Mouse (Mus musculus): ENCODE data around the gene Arsb.

The Arsb gene

DNA sequence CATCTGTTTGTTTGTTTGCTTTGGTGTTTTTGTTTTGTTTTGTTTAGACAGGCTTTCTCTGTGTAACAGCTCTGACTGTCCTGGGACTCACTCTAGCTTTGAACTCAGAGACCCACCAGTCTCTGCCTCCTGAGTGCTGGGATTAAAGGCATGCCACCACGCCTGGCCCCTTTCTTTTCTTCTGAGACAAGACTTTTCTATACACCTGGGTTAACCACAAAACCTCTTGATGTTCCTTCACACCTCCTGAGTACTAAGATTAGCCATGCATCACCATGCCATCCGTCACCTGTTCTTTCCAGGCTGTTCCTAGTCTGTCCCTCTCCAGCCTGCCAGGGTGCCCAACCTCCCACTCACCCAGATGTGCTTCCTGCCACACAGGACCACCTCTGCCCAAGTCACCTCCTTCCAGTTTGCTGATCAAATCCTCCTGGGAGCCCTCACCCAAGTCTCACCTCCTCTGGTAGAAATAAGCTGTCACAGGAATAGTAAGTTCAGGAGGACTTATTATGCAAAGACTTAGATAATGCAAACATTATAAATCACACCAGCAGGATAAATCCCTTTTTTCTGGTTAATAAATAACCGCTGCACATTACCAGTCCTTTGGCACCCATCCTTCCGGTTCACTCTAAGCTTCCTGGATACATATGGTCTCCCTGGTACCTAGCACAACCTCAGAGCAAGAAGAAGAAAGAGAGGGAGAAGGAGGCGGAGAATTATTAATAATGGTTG, 150.6 kb downstream of the Arsb start:
- DNase-seq (ENCODE audit: low spot score in 2 of 2), result no peak

DNA sequence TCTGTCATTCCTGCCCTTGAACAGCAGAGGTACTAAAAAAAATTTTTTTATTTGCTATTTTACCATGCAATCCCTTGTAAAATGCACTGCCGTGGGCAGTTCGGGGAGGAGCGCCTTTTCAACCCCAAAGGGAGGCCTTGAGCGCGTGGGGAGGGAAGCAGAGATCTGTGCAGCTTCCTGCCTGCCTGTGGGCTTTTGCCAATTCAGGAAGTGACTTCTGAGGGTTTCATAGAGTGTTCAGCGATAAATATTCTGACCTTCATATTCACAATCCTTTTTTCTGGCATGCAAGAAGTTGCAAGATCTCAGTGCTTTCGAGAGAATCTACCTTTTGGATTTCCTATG, 151.1 kb downstream of the Arsb start:
- DNase-seq (ENCODE audit: low spot score in 2 of 2), result peak in 1 of 2 experiments; percentile 41

DNA sequence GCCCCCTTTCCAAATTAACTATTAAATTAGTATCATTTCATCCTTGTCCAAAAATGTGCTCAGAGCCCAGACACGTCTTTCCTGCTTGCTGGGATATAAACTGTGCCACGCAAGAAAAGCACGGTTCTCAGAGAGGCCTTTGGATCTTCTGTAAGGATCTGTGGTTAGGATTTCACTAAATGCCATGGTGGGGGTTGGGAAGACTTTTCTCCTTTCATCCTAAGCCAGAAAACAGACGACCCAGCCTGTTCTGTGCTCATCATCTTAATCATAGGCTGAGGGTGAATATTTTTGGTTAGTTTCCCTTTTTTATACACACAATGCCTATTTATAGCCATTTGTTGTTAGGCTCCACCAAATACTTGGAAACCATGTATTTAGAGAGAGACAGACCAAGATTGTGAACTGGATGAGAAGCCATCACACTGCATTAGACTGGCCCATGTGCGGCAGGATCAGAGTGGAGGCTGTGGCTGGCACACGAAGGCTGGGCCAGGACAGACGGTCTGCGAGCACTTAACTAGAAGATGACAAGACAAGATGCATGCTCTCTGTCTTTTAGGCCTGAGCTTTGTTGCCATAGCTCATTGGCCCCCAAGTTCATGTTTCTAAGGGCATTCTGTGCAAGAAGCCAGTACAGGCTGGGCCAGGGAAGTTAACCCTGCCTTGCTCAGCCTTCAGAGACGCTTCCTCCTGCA, 153.5 kb downstream of the Arsb start:
- no peak for DNase-seq (ENCODE audit: low spot score in 2 of 2)

DNA sequence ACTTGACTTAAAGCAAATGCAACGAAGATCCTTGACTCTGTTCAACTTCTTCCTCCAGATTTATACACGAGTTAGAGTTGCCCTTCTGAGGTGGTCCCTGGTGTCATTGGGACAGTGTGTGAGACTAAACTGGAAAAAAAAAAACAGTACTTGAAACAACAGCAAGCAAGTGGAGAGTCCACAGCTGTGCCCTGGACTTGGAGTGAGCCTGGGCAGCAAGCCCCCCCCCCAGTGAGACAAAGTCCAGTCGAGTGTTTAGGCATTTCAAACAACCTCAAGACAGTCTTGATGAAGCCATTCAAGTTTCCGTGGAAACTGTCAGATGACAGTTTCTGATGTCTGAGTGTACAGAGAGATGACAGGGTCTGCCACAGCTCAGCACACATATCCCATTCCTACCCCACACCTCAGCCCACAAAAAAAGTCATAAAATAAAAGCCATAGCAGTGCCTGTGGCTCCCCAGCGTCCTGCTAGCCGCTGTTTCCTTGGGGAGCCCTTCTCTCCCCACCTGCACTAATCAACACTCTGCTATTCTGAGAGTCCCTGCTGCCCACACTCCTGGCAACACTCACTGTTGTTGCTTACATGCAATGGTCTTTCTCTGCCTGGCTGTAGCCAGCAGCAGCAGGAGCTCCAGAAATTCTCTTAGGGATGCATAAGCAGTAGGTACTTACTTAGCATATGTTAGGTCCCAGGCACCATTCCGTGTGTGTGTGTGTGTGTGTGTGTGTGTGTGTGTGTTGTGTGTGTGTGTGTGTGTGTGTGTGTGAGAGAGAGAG, 159.3 kb downstream of the Arsb start:
- no peak for DNase-seq (ENCODE audit: low spot score in 2 of 2)

DNA sequence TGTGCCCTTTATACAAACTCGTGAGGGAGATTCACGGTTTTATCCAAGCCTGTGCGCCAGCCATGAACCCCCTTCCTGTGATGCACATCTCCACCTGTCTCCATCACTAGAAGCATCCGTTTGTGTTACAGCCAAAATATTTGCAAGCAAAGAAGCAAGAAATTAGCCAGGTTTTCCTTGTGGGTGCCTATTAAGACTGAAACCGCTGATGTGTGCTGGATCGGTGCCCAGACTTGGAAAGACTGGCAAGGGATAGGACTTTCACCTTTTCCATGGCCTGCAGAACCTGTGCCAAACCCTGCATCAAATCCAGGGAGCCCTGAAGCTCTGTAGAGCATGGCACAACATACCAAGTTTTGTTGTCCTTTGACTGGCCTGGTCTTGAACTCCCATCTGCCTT, 165.0 kb downstream of the Arsb start:
- DNase-seq (ENCODE audit: low spot score in 2 of 2), result no peak

DNA sequence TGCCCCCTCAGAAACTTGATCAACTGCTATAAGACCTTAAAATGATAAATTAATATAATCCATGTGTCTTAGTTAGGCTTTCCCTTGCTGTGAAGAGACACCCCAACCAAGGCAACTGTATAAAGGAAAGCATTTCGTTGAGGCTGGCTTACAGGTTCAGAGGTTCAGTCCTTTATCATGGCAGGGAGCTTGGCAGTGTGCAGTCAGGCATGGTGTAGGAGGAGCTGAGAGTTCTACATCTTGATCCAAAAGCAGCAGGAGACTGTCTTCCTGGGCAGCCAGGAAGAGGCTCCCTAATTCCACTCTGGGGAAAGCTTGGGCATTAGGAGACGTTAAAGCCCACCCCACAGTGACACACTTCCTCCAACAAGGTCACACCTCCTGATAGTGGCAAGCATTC, 166.7 kb downstream of the Arsb start:
- DNase-seq (ENCODE audit: low spot score in 2 of 2), result no peak

DNA sequence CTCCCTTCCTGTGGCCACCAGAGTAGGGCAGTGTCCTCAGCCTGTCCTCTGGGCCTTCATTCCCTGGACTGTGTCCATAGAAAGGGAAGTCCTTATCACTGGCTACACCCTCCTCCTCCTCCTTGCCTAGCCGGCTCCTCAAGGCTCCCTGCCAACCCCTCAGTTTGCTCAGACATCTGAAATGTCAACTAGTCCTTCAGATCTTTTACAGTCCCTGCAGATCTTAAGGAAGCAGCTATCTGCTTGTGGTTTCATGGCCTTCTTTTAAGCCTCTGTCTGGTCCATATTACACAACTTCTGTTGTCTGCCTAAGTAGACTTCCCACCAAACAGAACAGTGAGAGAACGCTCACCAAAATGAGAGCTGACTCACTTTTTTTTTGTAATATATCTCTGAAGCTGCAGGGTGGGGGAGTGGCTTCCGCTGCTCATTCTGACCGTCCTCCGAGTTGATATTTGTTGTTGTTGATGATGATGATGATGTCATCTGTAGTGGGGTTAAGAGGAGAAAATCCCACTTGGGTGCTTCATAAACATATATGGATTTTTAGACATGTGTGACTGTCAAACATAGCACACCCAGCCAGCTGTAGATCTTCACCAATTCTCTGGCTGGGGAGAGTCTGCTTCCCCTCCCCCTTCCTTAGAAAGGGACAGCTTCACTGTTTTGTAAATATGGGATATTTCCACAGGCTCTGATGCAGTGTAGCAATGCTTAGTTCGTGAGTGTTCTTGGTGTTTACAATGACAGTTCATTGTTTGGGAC, 168.1 kb downstream of the Arsb start:
- no peak for DNase-seq (ENCODE audit: low spot score in 2 of 2)

DNA sequence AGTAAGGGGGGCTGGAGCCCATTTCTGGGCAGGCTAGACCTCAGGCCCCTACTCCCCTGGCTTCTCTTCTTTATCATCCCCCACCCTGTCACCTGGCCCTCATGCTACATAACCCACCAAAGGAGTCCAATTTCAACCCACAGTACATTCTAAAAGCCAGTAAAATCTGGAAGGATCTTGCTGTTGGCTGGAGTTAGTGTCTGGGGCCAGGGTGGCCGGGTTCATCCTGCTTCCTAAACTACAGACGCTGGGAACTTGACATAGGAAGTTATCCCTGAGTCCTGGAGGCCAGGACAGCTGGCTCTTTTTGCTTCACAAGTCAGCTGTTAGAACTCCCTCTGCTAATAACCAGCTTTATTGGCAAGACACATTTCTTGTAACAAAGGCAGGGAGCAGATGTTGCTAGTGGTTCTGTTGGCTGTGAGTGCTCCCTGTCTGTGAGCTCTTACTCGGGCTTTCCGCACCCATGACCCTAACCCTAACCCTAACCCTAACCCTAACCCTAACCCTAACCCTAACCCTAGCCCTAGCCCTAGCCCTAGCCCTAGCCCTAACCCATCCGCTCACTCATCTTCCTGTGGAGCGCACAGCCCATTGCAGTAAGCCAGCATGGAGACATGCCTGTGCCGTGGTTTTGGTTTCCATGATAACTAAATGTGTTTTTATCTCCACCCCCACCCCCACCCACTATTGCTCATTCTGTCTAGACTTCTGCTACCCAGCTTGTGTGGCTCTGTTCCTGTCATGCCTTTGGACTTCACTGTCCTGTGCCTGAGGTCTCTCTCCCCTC, 169.5 kb downstream of the Arsb start:
- DNase-seq (ENCODE audit: low spot score in 2 of 2), result no peak

DNA sequence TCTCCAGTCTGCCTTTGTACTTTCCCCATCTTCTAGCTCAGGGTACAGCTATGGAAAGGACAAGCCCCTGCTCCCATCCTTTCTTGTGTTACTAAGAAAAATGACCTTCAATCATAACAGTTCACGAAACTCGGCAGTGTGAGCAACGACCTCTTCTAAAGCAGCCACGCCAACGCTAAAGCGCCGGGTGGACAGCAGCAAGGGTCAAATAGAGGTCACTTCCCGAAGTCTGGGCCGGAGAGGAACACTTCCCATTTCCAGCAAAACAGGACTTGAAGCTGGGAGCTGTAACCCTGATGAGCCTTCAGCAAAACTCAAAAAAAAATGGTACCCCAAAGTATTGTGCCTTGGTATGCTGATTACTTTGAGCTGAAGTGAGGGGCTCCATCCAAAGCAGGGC, 179.6 kb downstream of the Arsb start:
- no peak for DNase-seq (ENCODE audit: low spot score in 2 of 2)

DNA sequence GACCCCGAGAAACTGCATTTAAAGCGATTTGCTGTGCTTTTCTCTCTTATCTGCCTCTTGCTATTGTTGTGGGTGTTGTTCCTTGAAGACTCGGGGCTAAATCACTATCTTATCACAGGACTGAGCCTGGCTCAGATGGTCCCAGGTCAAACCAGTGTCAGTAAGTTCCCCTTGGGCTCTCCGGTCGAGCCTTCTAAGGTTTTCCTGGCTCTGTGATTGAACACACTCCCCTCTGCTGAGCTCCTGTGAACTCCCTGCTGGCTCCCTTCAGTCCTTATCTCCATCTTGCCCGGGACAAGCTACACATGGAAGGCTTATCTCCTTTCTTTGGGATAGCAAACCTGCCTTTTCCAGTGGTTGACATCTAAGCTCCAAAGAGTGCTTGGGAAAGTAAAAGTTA, 180.1 kb downstream of the Arsb start:
- no peak for DNase-seq (ENCODE audit: low spot score in 2 of 2)

DNA sequence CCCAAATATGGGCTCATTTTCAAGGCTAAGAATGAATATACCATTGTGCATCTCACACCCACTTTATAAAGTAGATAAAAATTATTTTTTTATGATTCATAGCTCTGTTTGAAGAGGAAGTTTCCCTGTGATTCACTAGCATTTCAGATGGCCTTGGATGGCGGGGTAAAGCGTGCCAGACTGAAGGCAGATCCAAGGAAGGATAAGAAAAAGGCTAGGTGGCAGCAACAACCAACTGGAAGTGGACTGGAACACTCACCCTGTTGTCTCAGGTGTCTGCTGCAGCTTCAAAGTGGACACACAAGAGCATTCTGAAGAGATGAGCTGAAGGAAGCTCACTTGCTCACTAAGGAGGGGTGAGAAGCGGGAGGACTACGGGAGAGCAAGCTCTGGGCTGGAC, 181.0 kb downstream of the Arsb start:
- no peak for DNase-seq (ENCODE audit: low spot score in 2 of 2)

DNA sequence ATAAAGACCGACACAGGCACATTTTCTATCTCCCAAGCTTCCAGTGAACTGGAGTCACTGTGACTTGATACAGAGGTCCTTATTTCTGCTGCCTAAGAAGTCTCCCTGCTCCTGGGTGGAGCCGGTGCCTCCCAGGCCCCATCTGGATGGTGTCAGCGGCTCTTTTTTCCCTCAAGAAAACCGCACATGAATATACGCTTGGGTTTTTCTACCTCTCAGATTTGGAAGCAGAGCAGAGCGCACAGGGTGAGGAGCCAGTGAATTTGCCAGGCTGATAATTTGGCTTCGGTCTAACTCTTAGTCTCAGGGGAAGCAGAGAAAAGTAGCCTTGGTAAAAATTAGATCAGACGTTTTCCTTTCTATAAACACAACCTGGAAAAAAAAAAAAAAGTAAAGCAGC, 186.5 kb downstream of the Arsb start:
- no peak for DNase-seq (ENCODE audit: low spot score in 2 of 2)

DNA sequence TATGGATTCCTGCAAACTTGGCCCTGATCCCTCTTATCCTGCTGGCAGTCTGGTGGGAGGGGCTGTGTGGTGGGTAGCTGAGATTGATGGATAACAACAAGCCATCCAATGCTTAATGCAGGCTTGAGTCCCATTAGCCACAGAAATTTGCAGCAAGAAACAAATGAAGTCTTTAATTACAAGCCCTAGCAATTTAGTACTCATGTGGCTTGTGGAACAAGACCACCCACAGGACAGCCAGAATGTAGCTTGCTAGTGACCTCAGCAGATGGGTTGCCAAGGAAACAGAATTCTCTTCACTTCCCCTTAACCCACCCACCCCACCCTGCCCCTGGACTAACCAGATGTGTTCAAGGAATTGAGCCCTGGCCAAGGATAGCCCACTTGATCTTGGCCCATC, 194.8 kb downstream of the Arsb start:
- no peak for DNase-seq (ENCODE audit: low spot score in 2 of 2)

DNA sequence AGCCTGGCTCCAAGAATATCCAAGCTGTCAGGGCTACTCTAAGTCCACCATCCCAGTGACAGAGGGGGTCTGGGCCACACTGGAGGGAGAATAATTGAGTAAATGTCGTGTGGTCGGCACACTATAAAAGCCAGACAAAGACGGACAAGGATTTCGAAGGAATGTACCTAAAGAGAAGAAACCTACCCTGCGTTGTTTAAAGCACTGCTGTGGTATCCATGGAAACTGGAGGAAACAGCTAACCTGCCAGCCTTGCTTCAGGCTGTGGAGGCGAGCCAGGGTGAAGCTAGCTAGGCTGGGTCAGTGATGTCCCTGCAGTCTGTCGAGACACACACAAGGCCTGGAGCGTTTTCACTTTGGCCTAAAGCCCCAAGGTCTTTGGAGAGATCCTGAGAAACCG, 195.7 kb downstream of the Arsb start:
- DNase-seq (ENCODE audit: low spot score in 2 of 2), result no peak

DNA sequence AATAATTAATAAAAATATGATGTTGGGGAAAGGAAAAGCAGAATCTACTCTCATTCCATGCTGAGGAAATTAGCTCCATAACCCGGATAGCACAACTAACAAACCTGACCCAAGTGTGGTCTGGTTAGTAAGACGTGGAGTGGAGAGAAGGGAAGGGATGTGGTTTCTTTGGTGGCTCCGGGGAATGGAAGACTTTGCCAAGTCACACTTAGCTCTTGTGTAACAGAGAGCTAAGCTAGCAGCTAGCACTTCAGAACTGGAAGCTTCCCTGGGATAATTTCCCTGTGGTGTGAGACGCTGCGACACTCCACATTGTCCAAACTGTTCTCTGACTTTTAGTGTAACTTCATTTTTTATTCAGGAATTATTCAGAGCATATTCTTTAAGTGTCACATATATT, 198.7 kb downstream of the Arsb start:
- DNase-seq (ENCODE audit: low spot score in 2 of 2), result no peak

DNA sequence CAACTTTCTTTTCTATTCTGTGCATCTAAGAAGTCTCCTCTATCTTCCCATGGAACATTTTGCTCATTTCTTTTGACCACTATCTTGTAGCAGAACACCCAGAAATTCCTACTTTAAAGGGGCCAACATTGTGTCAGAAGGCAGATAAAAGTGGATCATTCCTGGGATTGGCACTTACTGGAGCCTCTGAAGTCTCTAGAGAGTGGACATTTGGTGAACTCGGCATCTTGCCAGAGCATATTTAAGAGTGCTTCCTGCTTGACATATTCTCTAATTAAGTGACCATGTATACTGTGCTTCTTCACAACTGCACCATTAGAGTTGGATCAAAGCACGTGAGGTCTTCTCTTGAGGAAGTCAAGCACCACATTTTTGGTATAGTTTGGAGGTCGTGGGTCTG, 201.0 kb downstream of the Arsb start:
- no peak for DNase-seq (ENCODE audit: low spot score in 2 of 2)

DNA sequence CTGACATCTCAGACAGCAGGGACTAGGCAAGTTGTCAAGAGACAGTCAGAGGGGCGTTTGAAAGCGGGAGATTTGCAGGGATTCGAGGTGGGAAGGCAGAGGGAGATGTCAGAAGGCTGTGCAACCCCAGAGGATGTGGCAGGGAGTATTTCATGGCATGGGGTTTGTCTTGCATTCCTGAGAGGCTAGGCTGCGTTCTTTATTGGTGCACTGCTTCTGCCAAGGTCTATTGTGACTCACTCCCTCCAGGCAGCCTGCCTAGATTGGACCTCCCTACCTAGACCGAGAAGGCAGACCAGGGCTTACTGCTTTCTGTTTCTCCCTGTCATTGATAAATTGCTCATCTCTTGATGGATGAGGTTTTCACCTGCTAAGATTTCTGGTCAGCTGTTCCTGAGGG, 204.2 kb downstream of the Arsb start:
- DNase-seq (ENCODE audit: low spot score in 2 of 2), result no peak

DNA sequence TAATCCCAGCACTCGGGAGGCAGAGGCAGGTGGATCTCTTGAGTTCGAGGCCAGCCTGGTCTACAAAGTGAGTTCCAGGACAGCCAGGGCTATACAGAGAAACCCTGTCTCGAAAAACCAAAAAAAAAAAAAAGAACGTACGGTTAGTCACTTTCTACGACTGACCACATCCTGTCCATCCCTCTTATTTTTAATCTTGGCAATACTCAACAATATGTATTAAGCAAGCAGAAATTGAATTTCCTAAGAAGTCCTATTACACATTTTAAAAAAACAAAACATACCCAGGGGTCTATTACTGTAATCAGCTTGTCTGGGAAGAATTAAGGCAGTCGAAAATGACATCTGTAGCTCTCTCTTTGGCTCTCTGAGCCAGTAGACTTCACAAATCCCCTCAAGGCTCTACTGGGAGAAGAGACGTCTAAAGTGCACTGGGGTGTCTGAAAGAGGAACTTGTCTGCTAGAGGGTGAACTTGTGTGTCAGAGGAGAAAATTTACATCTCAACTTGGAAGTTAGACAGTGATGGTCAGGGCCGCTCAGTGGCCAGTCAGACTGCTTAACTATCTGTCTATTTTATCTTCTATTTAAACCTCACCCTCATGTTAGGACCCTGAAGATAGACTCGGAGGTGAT, 205.6 kb downstream of the Arsb start:
- DNase-seq (ENCODE audit: low spot score in 2 of 2), result no peak

DNA sequence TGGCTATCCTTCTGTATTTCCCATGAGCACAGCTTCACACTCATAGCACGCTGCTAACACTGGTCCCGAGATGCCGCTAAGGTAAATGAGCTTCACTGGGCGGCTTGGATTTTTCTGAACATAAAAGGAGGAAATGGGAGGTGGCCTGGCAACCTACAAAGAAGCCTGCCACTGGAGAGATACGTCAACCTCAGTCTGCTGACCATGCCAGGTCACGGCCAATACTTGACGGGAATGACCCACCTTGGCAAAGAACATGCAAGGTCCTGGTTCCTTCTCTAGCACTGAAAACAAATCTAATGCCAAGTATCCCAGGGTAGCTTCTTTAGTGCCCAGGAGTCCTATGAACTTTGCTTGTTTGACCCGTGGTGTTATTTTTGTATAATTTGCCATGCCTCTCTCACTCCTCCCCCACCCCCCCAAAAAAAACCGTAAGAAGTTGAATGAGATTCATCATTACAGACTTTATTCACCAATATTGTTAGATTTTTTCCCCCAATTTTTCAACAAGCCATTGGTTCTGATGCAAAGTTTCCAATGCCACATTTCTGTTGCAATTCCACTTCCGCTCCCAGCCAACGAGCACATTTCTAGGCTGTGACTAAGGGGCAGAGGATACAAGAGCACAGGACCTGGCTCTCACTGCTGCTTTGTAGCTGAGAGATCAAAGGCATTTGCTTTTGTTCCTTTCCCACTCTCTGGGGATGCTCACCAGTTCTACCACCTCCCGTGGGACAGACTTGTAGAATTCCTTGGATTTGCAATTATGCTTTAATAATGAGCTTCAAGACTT, 207.5 kb downstream of the Arsb start:
- no peak for DNase-seq (ENCODE audit: low spot score in 2 of 2)

DNA sequence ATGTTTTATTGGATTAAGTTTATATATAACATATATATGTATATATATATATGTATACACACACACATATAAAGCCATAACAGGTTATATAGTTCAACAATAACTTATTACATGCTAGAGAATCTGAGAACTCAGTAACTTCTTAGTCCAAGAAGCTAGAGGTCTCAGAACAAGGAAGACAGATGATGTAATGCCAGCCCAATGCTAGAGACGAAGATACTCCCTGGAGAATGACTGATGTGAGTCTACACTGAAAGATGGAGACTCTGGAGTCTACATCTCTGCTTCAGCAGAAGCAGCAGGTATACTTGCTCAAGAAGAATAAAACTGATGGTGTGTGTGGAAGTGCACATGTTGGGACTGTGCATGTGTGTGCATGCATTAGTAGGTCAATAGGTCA, 208.3 kb downstream of the Arsb start:
- DNase-seq (ENCODE audit: low spot score in 2 of 2), result no peak

Data from spleen, postnatal 10 days (tissue).